Mouse (Mus musculus) small intestine, adult 2 months (tissue): ENCODE data around the gene Hnf4a. TPM values are rescaled to one million over a fixed set of nuclear protein-coding genes. Genes with fewer than 3 reads are reported as not detected.

Source experiments
- H3K27ac ChIP-seq: fragments of 200-500 bp; 2 replicates; pipeline ENCODE4 v1.5.1; 2012; ENCODE audit warnings: low read depth, low read length, control low read depth, inconsistent platforms; ENCODE audit not compliant: insufficient read depth
- H3K27me3 ChIP-seq: fragments of 200-500 bp; 2 replicates; pipeline ENCODE4 v1.6.1; 2012; ENCODE audit warnings: mild to moderate bottlenecking, moderate library complexity, low read length, inconsistent platforms; ENCODE audit not compliant: control insufficient read depth, insufficient read depth
- H3K36me3 ChIP-seq: fragments of 200-500 bp; 2 replicates; pipeline ENCODE4 v1.6.1; 2012; ENCODE audit warnings: mild to moderate bottlenecking, low read length, control low read depth, inconsistent platforms; ENCODE audit not compliant: control insufficient read depth, insufficient read depth
- H3K4me1 ChIP-seq: fragments of 200-500 bp; 2 replicates; pipeline ENCODE4 v1.6.1; 2012; ENCODE audit warnings: low read length, inconsistent platforms, mixed read lengths; ENCODE audit not compliant: control insufficient read depth, insufficient read depth, insufficient read length
- H3K4me3 ChIP-seq: fragments of 200-500 bp; 2 replicates; pipeline ENCODE4 v1.5.1; 2012; ENCODE audit warnings: low read depth, mild to moderate bottlenecking, control low read depth, inconsistent platforms, low read length, moderate library complexity
- CTCF ChIP-seq: fragments of 200-500 bp; IDR thresholded peaks from 2 replicates; pipeline ENCODE4 v1.5.1; 2012; ENCODE audit warnings: low read depth, mild to moderate bottlenecking, control low read depth, inconsistent platforms, low read length, moderate library complexity, mixed read lengths; ENCODE audit not compliant: insufficient replicate concordance, insufficient read length; ENCODE audit errors: extremely low read depth
- POLR2A ChIP-seq: fragments of 200-500 bp; IDR thresholded peaks from 2 replicates; pipeline ENCODE4 v1.6.1; 2012; ENCODE audit warnings: low read depth, mild to moderate bottlenecking, control low read depth, inconsistent platforms, low read length, moderate library complexity
- WGBS: fragments of 180-500 bp; shearing (Covaris S2); methylation state at CpG from one replicate; pipeline ENCODE4 v1.1.7; 2018; 5-methylcytosine and 5-hydroxymethylcytosine counted together
- polyA plus RNA-seq: library from polyadenylated mRNA; depleted of rRNA; stranded (reverse); fragments of >200 nt; gene quantifications from 2 replicates; pipeline ENCODE4 v1.2.3, GENCODE M21; 2012

Gene Hnf4a
- polyA plus RNA-seq, 1 experiment, result 397 TPM

DNA sequence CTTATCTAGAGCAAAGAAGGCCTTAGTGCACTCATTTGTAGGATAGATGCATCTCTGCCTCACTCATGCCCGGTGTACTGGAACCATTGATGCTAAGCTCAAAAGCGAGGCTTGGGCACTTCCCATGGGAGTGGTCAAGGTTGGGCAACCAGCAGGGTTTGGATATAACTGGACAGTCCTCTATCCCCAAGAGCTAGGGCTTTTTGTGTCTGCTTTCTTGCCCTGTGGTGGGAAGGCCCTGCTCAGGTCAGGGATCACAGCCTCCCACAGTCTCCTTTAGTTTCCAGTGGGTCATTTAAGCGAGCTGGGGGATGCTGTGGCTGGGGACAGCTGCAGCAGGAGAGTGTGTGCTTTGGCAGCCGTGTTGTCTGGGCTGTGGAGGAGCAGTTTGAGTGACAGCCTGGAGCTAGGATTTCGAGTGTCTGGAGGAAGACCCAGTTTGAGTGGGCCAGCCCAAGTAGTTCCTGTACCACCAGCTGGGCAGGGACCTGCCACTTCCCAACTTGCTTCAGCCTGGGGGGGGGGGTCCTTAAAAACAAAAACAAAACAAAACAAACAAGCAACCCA lies 16.8 kb upstream of the Hnf4a start:
- no peak overlapping the region for H3K4me3 ChIP-seq
- no peaks in the 10 kb centered on the region for H3K4me1 ChIP-seq
- no peak overlapping the region for H3K27ac ChIP-seq
- WGBS, result 64% methylated on average over 5 of the region's 5 CpGs
- no peaks in the 10 kb centered on the region for H3K36me3 ChIP-seq
- TF ChIP-seq CTCF, result no peak
- TF ChIP-seq POLR2A, result no peak
- no peaks in the 10 kb centered on the region for H3K27me3 ChIP-seq

DNA sequence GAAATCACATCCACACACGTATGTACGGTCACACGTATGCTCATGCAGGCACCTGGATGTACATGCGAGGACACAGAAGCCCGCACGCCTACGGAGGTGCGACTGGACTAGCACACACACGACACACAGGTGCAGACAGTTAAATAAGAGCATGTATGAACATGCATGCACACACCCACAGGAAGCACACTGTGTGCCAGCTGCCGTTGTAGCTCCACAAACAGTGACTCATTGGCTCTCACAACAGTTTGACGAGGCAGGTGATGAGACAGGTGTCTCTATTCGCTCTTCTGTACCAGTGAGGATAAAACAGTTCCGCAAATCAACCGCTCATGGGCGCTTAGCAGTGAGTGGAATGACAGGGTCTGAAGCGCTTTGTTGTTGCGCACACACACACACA lies 16.0 kb upstream of the Hnf4a start:
- Histone ChIP-seq H3K4me3 (no peak overlapping the region), H3K4me1 (no peaks in the 10 kb centered on the region), H3K27me3 (no peaks in the 10 kb centered on the region), H3K27ac (no peak overlapping the region), H3K36me3 (no peaks in the 10 kb centered on the region)
- TF ChIP-seq CTCF (no peak), POLR2A (no peak)
- WGBS, result 75% methylated on average over 17 of the region's 17 CpGs

- no peaks in the 10 kb centered on the region for H3K27me3 ChIP-seq
- WGBS, result 71% methylated on average over 7 of the region's 7 CpGs
- no peak overlapping the region for H3K4me3 ChIP-seq
- TF ChIP-seq POLR2A, result no peak
- no peak for TF ChIP-seq CTCF
- H3K36me3 ChIP-seq, result no peaks in the 10 kb centered on the region
- no peak overlapping the region for H3K27ac ChIP-seq
- H3K4me1 ChIP-seq, result no peaks in the 10 kb centered on the region
Observed at GRCm38 (mm10) chr2:163491351-163491750, 15.3 kb upstream of the Hnf4a start.

DNA sequence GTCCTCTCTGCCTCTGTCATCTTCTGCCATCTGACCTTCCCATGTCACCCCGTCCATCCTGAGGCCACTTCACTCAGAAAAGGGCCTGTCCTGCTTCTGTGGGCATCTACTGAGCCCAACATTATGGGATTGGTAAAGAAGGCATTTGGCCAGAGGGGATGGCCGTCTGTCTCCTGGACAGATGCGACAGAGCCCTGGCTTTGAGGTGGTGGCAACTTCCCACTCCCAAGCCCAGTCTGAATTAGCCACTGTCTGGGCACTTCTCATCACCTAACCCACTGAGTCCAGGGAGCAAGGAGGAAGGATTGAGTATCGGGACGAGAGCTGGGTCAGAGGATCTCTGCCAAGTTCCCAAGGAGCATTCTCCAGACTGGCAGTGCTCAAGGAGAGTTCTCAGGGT lies 14.6 kb upstream of the Hnf4a start, which contains the start of gene R3hdml:
Gene R3hdml, plus strand, starts transcription at position 301 of the 400 bp plus-strand sequence.
- Histone ChIP-seq H3K27me3 (no peaks in the 10 kb centered on the region), H3K4me3 (no peak within 1 kb of the TSS), H3K27ac (no peak within 1 kb of the TSS), H3K36me3 (no peaks in the 10 kb centered on the region), H3K4me1 (no peaks in the 10 kb centered on the region)
- no peak for TF ChIP-seq POLR2A
- no peak for TF ChIP-seq CTCF
- 80% methylated on average over 5 of the region's 5 CpGs for WGBS

GRCm38 (mm10) chr2:163493031-163493430 lies 13.6 kb upstream of the Hnf4a start:
- 77% methylated on average over 5 of the region's 5 CpGs for WGBS
- Histone ChIP-seq H3K4me3 (no peak overlapping the region), H3K27me3 (no peaks in the 10 kb centered on the region), H3K36me3 (no peaks in the 10 kb centered on the region), H3K4me1 (no peaks in the 10 kb centered on the region), H3K27ac (no peak overlapping the region)
- TF ChIP-seq CTCF (no peak), POLR2A (no peak)

DNA sequence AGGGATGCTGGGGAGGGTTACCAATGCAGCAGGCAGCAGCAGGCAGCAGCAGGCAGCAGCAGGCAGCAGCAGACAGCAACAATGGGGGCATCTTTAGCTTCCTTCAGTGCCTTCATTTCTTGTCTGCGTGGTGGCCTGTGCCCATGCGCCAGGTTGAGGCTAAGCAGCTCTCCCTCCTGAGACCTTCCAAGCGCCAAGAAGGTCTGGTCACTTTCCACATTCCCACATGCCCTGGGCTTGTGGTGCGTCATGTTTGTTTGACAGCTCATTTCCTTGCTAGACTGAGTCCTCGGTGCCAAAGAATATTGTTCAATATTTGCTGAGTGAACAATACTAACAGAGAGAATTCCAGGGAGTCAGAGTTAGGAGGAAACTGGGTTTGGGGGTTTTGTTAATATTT lies 12.6 kb upstream of the Hnf4a start:
- Histone ChIP-seq H3K27me3 (no peaks in the 10 kb centered on the region), H3K4me1 (no peaks in the 10 kb centered on the region), H3K36me3 (no peaks in the 10 kb centered on the region), H3K4me3 (no peak overlapping the region), H3K27ac (peak overlapping the region; percentile 27; the same call in 1 of the 2 replicates)
- TF ChIP-seq POLR2A, result no peak
- TF ChIP-seq CTCF, result no peak
- WGBS, result 17% methylated on average over 5 of the region's 5 CpGs

GRCm38 (mm10) chr2:163494456-163494855 lies 12.2 kb upstream of the Hnf4a start:
- TF ChIP-seq CTCF (no peak), POLR2A (no peak)
- WGBS, result 47% methylated on average over 6 of the region's 6 CpGs
- no peak overlapping the region for H3K27ac ChIP-seq

More at GRCm38 (mm10) chr2:163494456-163494855, 12.2 kb upstream of the Hnf4a start:
- no peaks in the 10 kb centered on the region for H3K27me3 ChIP-seq
- H3K4me3 ChIP-seq, result no peak overlapping the region
- no peaks in the 10 kb centered on the region for H3K4me1 ChIP-seq
- H3K36me3 ChIP-seq, result no peaks in the 10 kb centered on the region
